ENCODE assay signal across 33 mouse cellular contexts in genomic region chr1:180933659-180934058, GRCm38 (mm10). TPM values are rescaled to one million over a fixed set of nuclear protein-coding genes. Genes with fewer than 3 reads are reported as not detected.
DNase-seq lines count a peak whose midpoint lies in the region; ATAC-seq and TF ChIP-seq lines count a peak whose summit lies in the region.
"Had no signal": no experiment of that assay in that cellular context is flagged by ENCODE, and none has a peak within 500 bp of the region (broad histone marks: within the 10 kb centered on the region; RNA-seq: fewer than 3 reads in every experiment).

No protein-coding gene starts in this region.

- TF ChIP-seq EP300 in stomach, postnatal 0 days (optimal IDR thresholded peaks at IDR 0.05): no peak

- peaks cover 47% of the 10 kb centered on the region for H3K27me3 ChIP-seq in heart, embryonic 12.5 days (replicated peaks)
- peaks cover 36% of the 10 kb centered on the region for H3K27me3 ChIP-seq in lung, embryonic 14.5 days (ENCODE audit: insufficient read depth, low read length)
- H3K27me3 ChIP-seq in stomach, postnatal 0 days (ENCODE audit: control insufficient read depth, insufficient read depth, low read length): no peaks in the 10 kb centered on the region

- H3K4me3 ChIP-seq in heart, embryonic 12.5 days: no peak overlapping the region
- no peak overlapping the region for H3K4me3 ChIP-seq in lung, embryonic 14.5 days (ENCODE audit: low read depth, low read length)
- no peak overlapping the region for H3K4me3 ChIP-seq in stomach, postnatal 0 days (ENCODE audit: low read depth, low read length)
- H3K4me3 ChIP-seq: embryonic facial prominence, embryonic 12.5 days; heart, embryonic 15.5 days; liver, embryonic 13.5 days; myocyte; stomach, embryonic 15.5 days had no signal

- no peaks in the 10 kb centered on the region for H3K36me3 ChIP-seq in heart, embryonic 12.5 days
- no peaks in the 10 kb centered on the region for H3K36me3 ChIP-seq in lung, embryonic 14.5 days (ENCODE audit: insufficient read depth)
- no peaks in the 10 kb centered on the region for H3K36me3 ChIP-seq in stomach, postnatal 0 days (ENCODE audit: control insufficient read depth, insufficient read depth, low read length)
- H3K36me3 ChIP-seq: embryonic facial prominence, embryonic 12.5 days; heart, embryonic 15.5 days; liver, embryonic 13.5 days; stomach, embryonic 15.5 days had no signal

- H3K27ac ChIP-seq in heart, embryonic 12.5 days (ENCODE audit: poor library complexity, severe bottlenecking): no peak overlapping the region
- no peak overlapping the region for H3K27ac ChIP-seq in lung, embryonic 14.5 days (ENCODE audit: low read depth)
- H3K27ac ChIP-seq in stomach, postnatal 0 days (replicated peaks): no peak overlapping the region
- H3K27ac ChIP-seq: embryonic facial prominence, embryonic 12.5 days; heart, embryonic 15.5 days; hindbrain, embryonic 14.5 days; liver, embryonic 13.5 days; stomach, embryonic 15.5 days had no signal

- ATAC-seq in heart, embryonic 12.5 days (ENCODE audit: insufficient number of reproducible peaks, low FRiP score): no peak
- ATAC-seq in lung, embryonic 14.5 days (ENCODE audit: insufficient read depth): no peak
- no peak for ATAC-seq in stomach, postnatal 0 days (ENCODE audit: low FRiP score, low TSS enrichment)
- ATAC-seq: forebrain, embryonic 16.5 days had no signal

- DNase-seq in heart, adult 18-20 months: no peak
- DNase-seq in lung, embryonic 14.5 days: no peak
- DNase-seq in lung, postnatal 4 days: no peak
- DNase-seq in ES-CJ7 (ENCODE audit: low read depth, low spot score): peak; percentile 83
- DNase-seq in stomach, postnatal 0 days (ENCODE audit: low spot score): no peak
- no peak for DNase-seq in cerebellum, adult 11 months
- DNase-seq: adrenal gland, postnatal 10 days; cerebellum, adult 11-12 months; cerebellum, adult 9-11 months; embryo, embryonic 11 days; kidney, adult 18-20 months; kidney, postnatal 36 days; layer of hippocampus, postnatal 36 days; left cerebral cortex, postnatal 4 days; liver, embryonic 13.5 days; lung, adult 2 months; lung, postnatal 14 days; right cerebral cortex, postnatal 25 days; thymus, postnatal 14 days had no signal

- H3K4me1 ChIP-seq in heart, embryonic 12.5 days (replicated peaks): 0 out of 2 replicates have a peak, but pooled peaks cover 7% of the 10 kb centered on the region
- H3K4me1 ChIP-seq in lung, embryonic 14.5 days (ENCODE audit: insufficient read depth): no peaks in the 10 kb centered on the region
- 0 out of 2 replicates have a peak, but pooled peaks cover 2% of the 10 kb centered on the region for H3K4me1 ChIP-seq in stomach, postnatal 0 days (replicated peaks; ENCODE audit: control insufficient read depth, insufficient read depth)
- H3K4me1 ChIP-seq: embryonic facial prominence, embryonic 12.5 days had no signal

- 0 out of 2 replicates have a peak, but pooled peaks have one; percentile 6 for TF ChIP-seq CTCF in lung, embryonic 14.5 days (IDR thresholded peaks at IDR 0.05; ENCODE audit: low read depth)
- peak; percentile 24; the same call in 1 of the 2 replicates for TF ChIP-seq CTCF in stomach, postnatal 0 days (IDR thresholded peaks at IDR 0.05; ENCODE audit: low read depth)

- no peaks in the 10 kb centered on the region; the same call in 1 of the 2 replicates for H3K9me3 ChIP-seq in heart, embryonic 12.5 days (replicated peaks)
- H3K9me3 ChIP-seq in lung, embryonic 14.5 days (ENCODE audit: low read depth, low read length): no peaks in the 10 kb centered on the region
- no peaks in the 10 kb centered on the region for H3K9me3 ChIP-seq in stomach, postnatal 0 days (ENCODE audit: control insufficient read depth, low read length)
- H3K9me3 ChIP-seq: embryonic facial prominence, embryonic 12.5 days; heart, embryonic 15.5 days; liver, embryonic 13.5 days; stomach, embryonic 15.5 days had no signal

- no peak overlapping the region for H3K4me2 ChIP-seq in heart, embryonic 12.5 days
- H3K4me2 ChIP-seq in lung, embryonic 14.5 days: no peak overlapping the region
- no peak overlapping the region for H3K4me2 ChIP-seq in stomach, postnatal 0 days (replicated peaks; ENCODE audit: low read depth)
- H3K4me2 ChIP-seq: embryonic facial prominence, embryonic 12.5 days; heart, embryonic 15.5 days; hindbrain, embryonic 14.5 days; liver, embryonic 13.5 days; midbrain, embryonic 11.5 days; stomach, embryonic 15.5 days had no signal

- WGBS in heart, embryonic 12.5 days: 21% methylated on average over 6 of the region's 6 CpGs
- WGBS in lung, embryonic 14.5 days: 27% methylated on average over 6 of the region's 6 CpGs
- 38% methylated on average over 6 of the region's 6 CpGs for WGBS in stomach, postnatal 0 days

- H3K9ac ChIP-seq in heart, embryonic 12.5 days: 0 out of 2 replicates have a peak overlapping the region, but pooled peaks have one; percentile 38
- no peak overlapping the region for H3K9ac ChIP-seq in lung, embryonic 14.5 days
- H3K9ac ChIP-seq in stomach, postnatal 0 days (ENCODE audit: low read length): no peak overlapping the region
- H3K9ac ChIP-seq: embryonic facial prominence, embryonic 12.5 days; heart, embryonic 15.5 days; hindbrain, embryonic 14.5 days; liver, embryonic 13.5 days; stomach, embryonic 15.5 days had no signal

RNA-seq across cellular contexts. Expression of gene Lefty1, which starts 1.2 kb away (rescaled TPM):
- 1.00 and 1.1 TPM in 2 replicates for polyA plus RNA-seq in heart, embryonic 12.5 days (2016; fragmentation: Nextera tagmentation; extraction: Ambion mirVana)
- under 1 TPM; 0.28 to 0.84 TPM for total RNA-seq in heart, adult 18-20 months (2021)
- polyA plus RNA-seq in lung, embryonic 14.5 days (2014; fragmentation: Nextera tagmentation; extraction: Ambion mirVana): 1.1 TPM in 2 replicates
- 6.1 TPM in 2 replicates for polyA plus RNA-seq in stomach, postnatal 0 days (2015; fragmentation: Nextera tagmentation; extraction: Ambion mirVana)
- total RNA-seq: CH12.LX; neutrophil, adult 5-6 weeks had no signal

RNA-seq across cellular contexts. Expression of gene Tmem63a, which starts 8.5 kb away (rescaled TPM):
- polyA plus RNA-seq in heart, embryonic 12.5 days (2016; fragmentation: Nextera tagmentation; extraction: Ambion mirVana): 10.2 and 10.6 TPM in 2 replicates
- 10 to 100 TPM; 15.0 to 15.9 TPM for total RNA-seq in heart, adult 18-20 months (2021)
- polyA plus RNA-seq in lung, embryonic 14.5 days (2014; fragmentation: Nextera tagmentation; extraction: Ambion mirVana): 10.4 and 10.9 TPM in 2 replicates
- 35.2 and 36.7 TPM in 2 replicates for polyA plus RNA-seq in stomach, postnatal 0 days (2015; fragmentation: Nextera tagmentation; extraction: Ambion mirVana)

RNA-seq across cellular contexts. Expression of gene Pycr2, which starts 29.6 kb away (rescaled TPM):
- 52.2 and 58.2 TPM in 2 replicates for polyA plus RNA-seq in heart, embryonic 12.5 days (2016; fragmentation: Nextera tagmentation; extraction: Ambion mirVana)
- total RNA-seq in heart, adult 18-20 months (2021): 10 to 100 TPM; 12.2 to 12.4 TPM
- polyA plus RNA-seq in lung, embryonic 14.5 days (2014; fragmentation: Nextera tagmentation; extraction: Ambion mirVana): 83.7 and 92.5 TPM in 2 replicates
- 62.6 and 63.7 TPM in 2 replicates for polyA plus RNA-seq in stomach, postnatal 0 days (2015; fragmentation: Nextera tagmentation; extraction: Ambion mirVana)

RNA-seq across cellular contexts. Expression of gene Lefty2, which starts 40.8 kb away (rescaled TPM):
- polyA plus RNA-seq in heart, embryonic 12.5 days (2016; fragmentation: Nextera tagmentation; extraction: Ambion mirVana): 0.15 TPM in 2 replicates
- not detected for total RNA-seq in heart, adult 18-20 months (2021)
- polyA plus RNA-seq in lung, embryonic 14.5 days (2014; fragmentation: Nextera tagmentation; extraction: Ambion mirVana): 0.08 TPM in 1 of 2 replicates, not detected in the other
- 0.13 and 0.15 TPM in 2 replicates for polyA plus RNA-seq in stomach, postnatal 0 days (2015; fragmentation: Nextera tagmentation; extraction: Ambion mirVana)
- total RNA-seq: CH12.LX; gastrocnemius, adult 8-10 months; heart, postnatal 25 days; megakaryocyte progenitor cell, adult 5-6 weeks; neutrophil, adult 5-6 weeks had no signal
- polyA plus RNA-seq: C2C12; liver, embryonic 13.5 days; lung, adult 2 months; midbrain, embryonic 11.5 days; myocyte; stomach, embryonic 15.5 days had no signal
